Comparison of ENCODE assay signal across 8 mouse cellular contexts in genomic region chr15:89476475-89476815, GRCm38 (mm10). TPM values are rescaled to one million over a fixed set of nuclear protein-coding genes. Genes with fewer than 3 reads are reported as not detected.
DNase-seq lines count a peak whose midpoint lies in the region; ATAC-seq and TF ChIP-seq lines count a peak whose summit lies in the region.

No protein-coding gene starts in this region.

- no peak for TF ChIP-seq POLR2A in myocyte (IDR thresholded peaks at IDR 0.05; ENCODE audit: insufficient read length, low read depth)

- peak overlapping the region; percentile 68; the same call in 1 of the 2 replicates for H3K27ac ChIP-seq in kidney, embryonic 16.5 days (ENCODE audit: low read length)

- H3K9me3 ChIP-seq in kidney, embryonic 16.5 days (ENCODE audit: low read length), result no peaks in the 10 kb centered on the region

- ATAC-seq in kidney, embryonic 16.5 days (ENCODE audit: low FRiP score, low TSS enrichment), result no peak
- peak; percentile 36 for ATAC-seq in activated CD4-positive, CD25-positive, alpha-beta regulatory T cell, adult 4 months
- ATAC-seq in inflammation-experienced regulatory T-cells, adult 6 months, result peak; percentile 34

- H3K4me2 ChIP-seq in kidney, embryonic 16.5 days (replicated peaks; ENCODE audit: low read depth, low read length), result peak overlapping the region; percentile 94
- peak overlapping the region; percentile 92 for H3K4me2 ChIP-seq in myocyte (ENCODE audit: low read depth)

- peaks cover 7% of the 10 kb centered on the region for H3K4me1 ChIP-seq in kidney, embryonic 16.5 days (ENCODE audit: insufficient read depth, low read length)

- no peaks in the 10 kb centered on the region for H3K79me2 ChIP-seq in myocyte (ENCODE audit: control insufficient read depth, insufficient read depth)

- H3K9ac ChIP-seq in kidney, embryonic 16.5 days (replicated peaks; ENCODE audit: low read length), result peak overlapping the region; percentile 80

- peak overlapping the region; percentile 11 for H3ac ChIP-seq in myocyte (ENCODE audit: control insufficient read depth, insufficient read length)

- no peaks in the 10 kb centered on the region for H3K36me3 ChIP-seq in kidney, embryonic 16.5 days (ENCODE audit: insufficient read depth, low read length)
- H3K36me3 ChIP-seq in myocyte (ENCODE audit: control insufficient read depth, insufficient read depth), result no peaks in the 10 kb centered on the region

- 4% methylated on average over 5 of the region's 5 CpGs for WGBS in kidney, embryonic 16.5 days

- no peak for DNase-seq in kidney, adult 18-20 months
- no peak for DNase-seq in layer of hippocampus, adult 9-10 months (ENCODE audit: low spot score)
- DNase-seq in thymus, postnatal 25 days, result no peak
- DNase-seq in left cerebral cortex, adult 9 months (ENCODE audit: low spot score in 2 of 2), result no peak

- no peaks in the 10 kb centered on the region for H3K27me3 ChIP-seq in kidney, embryonic 16.5 days (ENCODE audit: insufficient read depth, low read length)
- no peaks in the 10 kb centered on the region for H3K27me3 ChIP-seq in myocyte (ENCODE audit: control insufficient read depth, insufficient read depth, insufficient read length)

- H3K4me3 ChIP-seq in kidney, embryonic 16.5 days (ENCODE audit: low read length), result peak overlapping the region; percentile 69
- H3K4me3 ChIP-seq in myocyte, result peak overlapping the region; percentile 46

TF ChIP-seq in myocyte, 11 proteins besides CTCF, POLR2A, EP300 and RAD21:
- TF ChIP-seq SRF (IDR thresholded peaks at IDR 0.05; ENCODE audit: control insufficient read depth, insufficient read length, low read depth) (no peak), TCF3 (IDR thresholded peaks at IDR 0.05; ENCODE audit: insufficient read length, low read depth) (no peak), MAX (IDR thresholded peaks at IDR 0.05; ENCODE audit: low read depth) (no peak), MYOD1 (IDR thresholded peaks at IDR 0.05; ENCODE audit: control insufficient read depth in 1 of 3, insufficient read length in 2 of 3, low read depth in 2 of 3) (no peak), E2F4 (IDR thresholded peaks at IDR 0.05; ENCODE audit: insufficient read depth) (no peak)

RNA-seq across cellular contexts. Expression of gene Arsa, which starts 0.8 kb away (rescaled TPM):
- 19.2 and 21.1 TPM in 2 replicates for polyA plus RNA-seq in kidney, embryonic 16.5 days (2015; fragmentation: Nextera tagmentation; extraction: Ambion mirVana)
- 1 to 10 TPM; 6.8 to 8.6 TPM for polyA plus RNA-seq in activated CD4-positive, CD25-positive, alpha-beta regulatory T cell, adult 4 months (2017; shearing (Covaris generic))
- 10 to 100 TPM in 1 of 3 experiments, 1 to 10 TPM in 2; 4.9 to 12.1 (median 6.8) TPM for polyA plus RNA-seq in inflammation-experienced regulatory T-cells, adult 6 months (2017; shearing (Covaris generic))
- 33.2 TPM for polyA plus RNA-seq in myocyte (2012; fragmentation: generic; extraction: Trizol)

RNA-seq across cellular contexts. Expression of gene Mapk8ip2, which starts 22.7 kb away (rescaled TPM):
- 0.92 and 1.1 TPM in 2 replicates for polyA plus RNA-seq in kidney, embryonic 16.5 days (2015; fragmentation: Nextera tagmentation; extraction: Ambion mirVana)
- under 1 TPM in 1 of 2 experiments, not detected in 1; 0.34 TPM for polyA plus RNA-seq in activated CD4-positive, CD25-positive, alpha-beta regulatory T cell, adult 4 months (2017; shearing (Covaris generic))
- under 1 TPM in 2 of 3 experiments, not detected in 1; 0.08 to 0.40 TPM for polyA plus RNA-seq in inflammation-experienced regulatory T-cells, adult 6 months (2017; shearing (Covaris generic))
- 0.01 TPM for polyA plus RNA-seq in myocyte (2012; fragmentation: generic; extraction: Trizol)

RNA-seq across cellular contexts. Expression of gene Shank3, which starts 23.0 kb away (rescaled TPM):
- polyA plus RNA-seq in kidney, embryonic 16.5 days (2015; fragmentation: Nextera tagmentation; extraction: Ambion mirVana), result 1.8 and 2.9 TPM in 2 replicates
- polyA plus RNA-seq in activated CD4-positive, CD25-positive, alpha-beta regulatory T cell, adult 4 months (2017; shearing (Covaris generic)), result not detected
- not detected for polyA plus RNA-seq in inflammation-experienced regulatory T-cells, adult 6 months (2017; shearing (Covaris generic))
- 1.4 TPM for polyA plus RNA-seq in myocyte (2012; fragmentation: generic; extraction: Trizol)

RNA-seq across cellular contexts. Expression of gene Chkb, which starts 46.7 kb away (rescaled TPM):
- 57.6 and 64.3 TPM in 2 replicates for polyA plus RNA-seq in kidney, embryonic 16.5 days (2015; fragmentation: Nextera tagmentation; extraction: Ambion mirVana)
- polyA plus RNA-seq in activated CD4-positive, CD25-positive, alpha-beta regulatory T cell, adult 4 months (2017; shearing (Covaris generic)), result 10 to 100 TPM; 50.7 to 55.4 TPM
- polyA plus RNA-seq in inflammation-experienced regulatory T-cells, adult 6 months (2017; shearing (Covaris generic)), result 10 to 100 TPM; 45.1 to 62.2 (median 57.2) TPM
- 35.6 TPM for polyA plus RNA-seq in myocyte (2012; fragmentation: generic; extraction: Trizol)

RNA-seq across cellular contexts. Expression of gene Gm44502, which starts 46.9 kb away (rescaled TPM):
- 0.33 TPM in 1 of 2 replicates, not detected in the other for polyA plus RNA-seq in kidney, embryonic 16.5 days (2015; fragmentation: Nextera tagmentation; extraction: Ambion mirVana)
- not detected for polyA plus RNA-seq in activated CD4-positive, CD25-positive, alpha-beta regulatory T cell, adult 4 months (2017; shearing (Covaris generic))
- under 1 TPM in 1 of 3 experiments, not detected in 2; 0.28 TPM for polyA plus RNA-seq in inflammation-experienced regulatory T-cells, adult 6 months (2017; shearing (Covaris generic))
- polyA plus RNA-seq in myocyte (2012; fragmentation: generic; extraction: Trizol), result 0.11 TPM
